Mouse (Mus musculus) kidney, postnatal 14 days (tissue): ENCODE results near the gene Dgkq.
"Not testable (repeated sequence)": the region's sequence is repeated elsewhere in the genome, so short reads cannot be mapped to it uniquely, and the experiment has no call there.

ENCODE experiments used
- DNase-seq: peaks from one replicate; pipeline ENCODE4 v3.0.0; 2022; ENCODE audit warnings: mixed read lengths

The Dgkq gene

GRCm38 (mm10) chr5:108653341-108653740 is 16.1 kb downstream of the Dgkq start:
- DNase-seq, result no peak

DNA sequence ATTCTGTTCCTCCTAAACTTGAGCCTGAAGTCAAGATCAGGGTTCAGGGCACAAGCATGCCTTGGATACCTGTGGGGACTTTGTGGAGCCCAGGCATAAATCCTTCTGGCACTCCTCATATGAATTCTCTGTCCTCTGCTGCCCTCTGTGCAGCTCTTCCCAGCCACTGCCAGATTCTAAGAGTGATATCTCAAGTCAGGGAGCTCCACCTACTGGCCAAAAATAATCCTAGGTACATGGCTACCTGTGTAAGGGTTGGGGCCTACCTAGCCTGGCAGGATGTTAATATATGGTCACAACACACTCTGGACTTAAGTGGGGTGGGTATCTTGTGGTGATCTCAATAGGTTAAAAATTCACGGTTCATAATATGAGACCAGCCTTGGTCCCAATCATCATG is 17.6 kb downstream of the Dgkq start:
- peak; percentile 81 for DNase-seq

- no peak for DNase-seq
Measured at GRCm38 (mm10) chr5:108651136-108651720, 18.2 kb downstream of the Dgkq start.

GRCm38 (mm10) chr5:108650341-108650740 is 19.1 kb downstream of the Dgkq start:
- DNase-seq, result no peak

GRCm38 (mm10) chr5:108648937-108649576 is 20.4 kb downstream of the Dgkq start:
- no peak for DNase-seq

DNA sequence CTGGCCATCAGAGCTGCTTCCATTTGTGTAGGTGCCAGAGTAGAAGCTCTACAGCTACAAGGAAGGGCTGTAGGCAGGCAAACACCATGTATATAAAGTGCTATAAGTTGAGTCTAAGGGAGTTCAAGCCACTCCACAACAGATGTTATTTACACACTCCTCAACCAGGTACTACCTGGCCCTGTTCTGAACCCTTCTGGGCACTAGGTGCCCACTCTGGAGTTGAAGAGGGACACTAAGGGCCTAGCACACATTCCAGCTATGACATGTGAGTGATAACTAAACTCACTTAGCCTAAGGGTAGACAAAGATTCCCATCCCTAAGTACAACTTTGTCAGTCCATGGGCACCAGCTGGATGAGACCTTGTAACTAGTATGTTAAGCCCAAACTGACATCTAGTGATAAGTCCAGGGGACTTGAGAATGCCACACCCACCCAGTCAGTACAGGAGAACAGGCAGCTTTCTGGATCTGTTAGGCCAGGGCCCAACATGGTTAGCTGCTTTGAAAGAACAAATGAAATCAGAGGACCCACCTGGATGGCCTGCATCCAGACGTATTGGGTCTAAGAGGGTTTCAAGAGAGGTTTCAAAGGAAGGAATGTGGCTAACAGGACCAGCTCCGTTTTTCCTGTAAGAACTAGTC is 21.5 kb downstream of the Dgkq start:
- DNase-seq, result no peak

GRCm38 (mm10) chr5:108647311-108647710 is 22.2 kb downstream of the Dgkq start:
- no peak for DNase-seq

- DNase-seq, result peak; percentile 37
Measured at GRCm38 (mm10) chr5:108646343-108646660, 23.2 kb downstream of the Dgkq start.

DNA sequence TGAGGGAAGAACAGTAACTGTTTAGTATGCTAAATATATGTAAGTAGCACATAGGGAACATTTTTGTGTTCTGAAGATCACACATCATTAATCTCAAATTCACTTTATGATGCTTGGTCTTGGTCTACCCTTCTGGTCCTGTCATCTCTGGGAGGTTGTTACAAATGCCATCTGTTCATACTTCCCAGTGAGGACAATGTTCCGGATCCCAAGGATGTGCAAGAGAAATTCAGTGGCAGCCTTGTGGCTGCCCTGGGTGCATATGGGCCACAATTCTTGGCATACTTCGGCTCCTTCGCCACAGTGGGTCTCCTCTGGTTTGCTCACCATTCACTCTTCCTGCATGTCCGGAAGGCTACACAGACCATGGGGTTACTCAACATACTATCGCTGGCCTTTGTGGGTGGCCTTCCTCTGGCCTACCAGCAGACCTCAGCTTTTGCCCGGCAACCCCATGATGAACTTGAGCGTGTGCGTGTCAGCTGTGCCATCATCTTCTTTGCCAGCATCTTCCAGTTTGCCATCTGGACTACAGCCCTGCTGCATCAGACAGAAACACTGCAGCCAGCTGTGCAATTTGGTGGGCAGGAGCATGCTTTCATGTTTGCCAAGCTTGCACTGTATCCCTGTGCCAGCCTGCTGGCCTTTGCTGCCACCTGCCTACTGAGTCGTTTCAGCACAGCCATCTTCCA is 23.7 kb downstream of the Dgkq start:
- DNase-seq, result no peak

GRCm38 (mm10) chr5:108643674-108644073 is 25.8 kb downstream of the Dgkq start:
- DNase-seq, result no peak

GRCm38 (mm10) chr5:108636172-108636571 is 33.3 kb downstream of the Dgkq start:
- DNase-seq, result no peak

GRCm38 (mm10) chr5:108634088-108634487 is 35.4 kb downstream of the Dgkq start:
- not testable (repeated sequence) for DNase-seq

- DNase-seq, result no peak
Measured at GRCm38 (mm10) chr5:108633676-108634075, 35.8 kb downstream of the Dgkq start.

DNA sequence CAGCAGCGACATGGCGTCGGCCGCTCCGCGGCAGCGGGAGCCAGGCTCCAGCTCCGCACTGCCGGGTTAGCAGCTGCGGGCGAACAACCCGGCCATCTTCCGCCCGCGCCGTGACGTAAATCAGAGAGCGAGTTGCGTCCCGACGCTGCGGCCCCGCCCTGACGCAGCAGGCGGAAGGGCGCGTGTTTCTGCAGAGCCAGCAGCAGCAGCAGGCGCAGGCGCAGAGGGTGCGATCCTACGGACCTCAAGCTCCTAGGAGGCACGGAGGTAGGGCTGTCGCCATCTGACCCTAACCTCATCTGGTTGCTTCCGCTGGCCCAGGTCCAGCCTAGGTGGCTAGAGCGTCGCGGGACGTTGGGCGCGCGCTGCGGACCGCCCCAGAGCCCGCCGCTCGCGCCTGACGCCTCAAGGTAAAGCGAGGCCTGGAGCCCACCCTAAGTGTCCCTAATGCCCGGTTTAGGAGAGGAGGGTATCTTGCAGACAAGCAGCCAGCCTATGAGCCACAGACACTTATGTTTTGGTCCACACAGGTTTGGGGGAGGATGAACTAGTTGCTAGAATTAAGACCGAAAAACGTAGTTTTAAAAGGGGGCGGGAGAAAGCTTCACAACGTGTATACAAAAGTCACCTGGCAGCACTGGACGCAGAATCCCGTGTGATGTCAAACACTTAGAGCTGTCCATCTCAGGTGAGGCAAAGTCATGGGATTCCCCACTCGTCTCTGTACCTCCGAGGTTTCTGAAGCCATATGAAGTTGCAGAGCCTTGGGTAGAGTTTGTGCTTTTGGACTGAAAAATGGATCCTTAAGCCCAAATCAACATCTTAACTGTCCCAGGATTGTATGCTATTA is 39.6 kb downstream of the Dgkq start, which contains the start of the genes Gak and Tmem175:
Gene Gak, minus strand, starts transcription at position 122 of the 850 bp plus-strand sequence.
Gene Tmem175, plus strand, starts transcription at position 137 of the 850 bp plus-strand sequence.
- DNase-seq, result peak; percentile 96

DNA sequence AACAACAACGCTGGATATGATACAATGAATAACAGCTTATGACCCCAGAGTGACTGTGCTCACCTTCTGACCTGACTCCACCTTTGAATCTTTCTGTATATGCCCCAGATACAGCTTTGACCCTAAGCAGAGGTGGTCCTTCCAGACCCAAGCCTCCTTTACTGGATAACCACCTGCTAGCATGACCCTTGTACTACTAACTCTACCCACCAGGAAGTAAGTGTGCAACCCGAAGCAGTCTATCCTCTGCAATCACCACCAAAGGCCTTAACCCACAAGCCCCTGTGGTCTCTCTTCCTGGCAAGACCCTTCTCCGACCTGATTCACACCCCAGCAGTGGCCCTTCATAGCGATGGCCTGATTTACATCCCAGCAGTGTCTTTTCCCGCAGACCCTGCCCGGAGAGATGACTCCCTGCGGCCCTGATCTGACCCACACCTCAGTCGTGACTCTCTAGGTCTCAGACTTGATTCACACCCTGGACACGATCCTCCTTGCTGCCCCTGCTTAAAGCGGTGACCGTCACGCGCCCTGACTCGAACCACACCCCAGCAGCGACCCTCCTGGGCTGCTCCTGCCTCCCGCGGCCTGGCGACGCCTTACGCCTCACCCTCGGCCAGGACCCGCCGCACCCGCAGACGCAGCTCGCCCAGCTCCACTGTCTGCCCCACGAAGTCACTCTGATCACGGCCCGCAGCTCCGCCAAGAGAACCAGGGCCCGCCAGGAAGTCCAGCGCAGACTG is 40.4 kb downstream of the Dgkq start:
- DNase-seq, result no peak

DNA sequence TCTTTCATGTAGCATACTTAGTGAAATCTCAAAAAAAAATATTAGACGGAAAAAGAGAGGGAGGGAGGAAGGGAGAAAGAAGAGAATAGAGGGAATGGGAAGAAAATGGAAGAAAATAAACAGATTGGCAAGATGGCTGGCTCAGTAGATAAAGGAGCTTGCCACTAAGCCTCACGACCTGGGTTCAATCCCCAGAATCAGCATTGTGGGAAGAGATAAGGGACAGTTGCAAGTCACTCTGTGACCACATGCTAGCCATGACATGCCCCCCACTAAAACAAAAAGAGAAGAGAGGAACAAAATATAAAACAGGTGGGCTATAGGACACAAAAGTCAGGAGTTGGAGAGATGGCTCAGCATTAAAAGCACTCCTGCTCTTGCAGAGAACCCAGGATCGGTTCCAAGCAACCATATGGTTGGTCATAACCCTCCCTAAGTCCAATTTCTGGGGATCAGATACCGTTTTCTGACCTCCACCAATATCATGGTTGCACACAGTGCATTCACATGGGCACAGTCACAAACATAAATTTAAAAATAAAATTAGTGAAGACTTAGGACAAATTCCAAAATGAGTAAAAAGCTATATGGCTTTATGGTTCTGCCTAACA is 43.3 kb downstream of the Dgkq start:
- DNase-seq, result no peak

GRCm38 (mm10) chr5:108621870-108622269 is 47.6 kb downstream of the Dgkq start:
- no peak for DNase-seq

DNA sequence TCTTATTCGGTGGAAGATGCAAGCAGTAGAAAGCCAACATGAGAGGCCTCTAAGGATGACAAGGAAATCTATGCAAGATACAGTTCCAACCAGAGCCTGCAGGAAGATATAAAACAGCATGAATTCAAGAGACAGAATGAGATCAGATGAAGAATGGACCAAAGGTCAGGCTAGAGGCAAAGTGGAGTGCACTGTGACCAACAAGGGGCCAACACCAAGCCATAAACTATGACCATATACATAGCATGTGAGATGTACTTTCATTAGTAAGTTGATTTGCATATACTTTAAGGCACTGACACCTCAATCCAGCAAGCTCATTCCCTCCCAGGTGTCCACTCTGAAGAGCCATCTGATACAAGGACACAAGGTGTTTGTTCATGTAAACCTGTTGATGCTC is 59.0 kb downstream of the Dgkq start:
- no peak for DNase-seq

GRCm38 (mm10) chr5:108602537-108602936 is 66.9 kb downstream of the Dgkq start:
- DNase-seq, result no peak

GRCm38 (mm10) chr5:108599923-108600322 is 69.5 kb downstream of the Dgkq start:
- no peak for DNase-seq
